Mouse (Mus musculus): Measurements from ENCODE around the gene Nop58. TPM values are rescaled to one million over a fixed set of nuclear protein-coding genes. Genes with fewer than 3 reads are reported as not detected.
"Not testable (repeated sequence)": the region's sequence is repeated elsewhere in the genome, so short reads cannot be mapped to it uniquely, and the experiment has no call there.

Nop58 gene
- 10 to 100 TPM; 24.0 to 32.1 TPM for total RNA-seq (2021)

GRCm38 (mm10) chr1:59684819-59685755 is at the start of gene Nop58:
Gene Nop58 (plus strand): TSS chr1:59684971.
- DNase-seq, result peak; percentile 81 to 83
- intact Hi-C loops (cut with DNase I), result loop anchor here (2.0 kb wide), 1 partner anchor 14 kb away; the partner anchor contains the start of gene Sumo1

GRCm38 (mm10) chr1:59636349-59636748 is 48.4 kb upstream of the Nop58 start:
- intact Hi-C loops (cut with DNase I), result no loop called here
- no peak for DNase-seq

GRCm38 (mm10) chr1:59638371-59638770 is 46.4 kb upstream of the Nop58 start:
- intact Hi-C loops (cut with DNase I), result no loop called here

GRCm38 (mm10) chr1:59642488-59642887 is 42.3 kb upstream of the Nop58 start:
- intact Hi-C loops (cut with DNase I), result no loop called here
- DNase-seq, result no peak

More at GRCm38 (mm10) chr1:59638371-59638770, 46.4 kb upstream of the Nop58 start:
- no peak for DNase-seq

GRCm38 (mm10) chr1:59646502-59646901 is 38.3 kb upstream of the Nop58 start:
- DNase-seq; intact Hi-C loops (cut with DNase I): not testable (repeated sequence)

- intact Hi-C loops (cut with DNase I), result no loop called here
- DNase-seq, result no peak
Measured at GRCm38 (mm10) chr1:59651201-59651819, 33.5 kb upstream of the Nop58 start.

GRCm38 (mm10) chr1:59653243-59653911 is 31.4 kb upstream of the Nop58 start:
- DNase-seq, result no peak
- intact Hi-C loops (cut with DNase I), result no loop called here

GRCm38 (mm10) chr1:59656244-59657171 is 28.3 kb upstream of the Nop58 start:
- no peak for DNase-seq
- intact Hi-C loops (cut with DNase I), result no loop called here

- intact Hi-C loops (cut with DNase I), result no loop called here
- DNase-seq, result no peak
Measured at GRCm38 (mm10) chr1:59663456-59664135, 21.2 kb upstream of the Nop58 start.

GRCm38 (mm10) chr1:59668871-59669270 is 15.9 kb upstream of the Nop58 start:
- intact Hi-C loops (cut with DNase I), result no loop called here
- DNase-seq, result no peak

- intact Hi-C loops (cut with DNase I), result loop anchor here (2.0 kb wide), 1 partner anchor 15 kb away; the partner anchor contains the start of gene Nop58
- peak; percentile 40 to 60 for DNase-seq
Measured at GRCm38 (mm10) chr1:59669962-59670630, 14.7 kb upstream of the Nop58 start.

GRCm38 (mm10) chr1:59670641-59671168 is 14.1 kb upstream of the Nop58 start, which contains the start of gene Sumo1:
Gene Sumo1 (minus strand): TSS chr1:59670834.
- peak; percentile 86 to 89 for DNase-seq
- intact Hi-C loops (cut with DNase I), result loop anchor here (2.0 kb wide), 1 partner anchor 14 kb away; the partner anchor contains the start of gene Nop58

GRCm38 (mm10) chr1:59673661-59674060 is 11.1 kb upstream of the Nop58 start:
- intact Hi-C loops (cut with DNase I), result no loop called here
- DNase-seq, result no peak

GRCm38 (mm10) chr1:59683926-59684818 is 599 bp upstream of the Nop58 start:
- DNase-seq, result peak; percentile 37 to 41
- intact Hi-C loops (cut with DNase I), result loop anchor here (2.0 kb wide), 1 partner anchor 13 kb away; the partner anchor contains the start of gene Sumo1

GRCm38 (mm10) chr1:59687493-59687892 is 2.7 kb downstream of the Nop58 start:
- DNase-seq, result no peak
- intact Hi-C loops (cut with DNase I), result no loop called here

- no peak for DNase-seq
- intact Hi-C loops (cut with DNase I), result no loop called here
Measured at GRCm38 (mm10) chr1:59690467-59690866, 5.7 kb downstream of the Nop58 start.

- intact Hi-C loops (cut with DNase I), result no loop called here
Measured at GRCm38 (mm10) chr1:59697751-59698150, 13.0 kb downstream of the Nop58 start.

More at GRCm38 (mm10) chr1:59697751-59698150, 13.0 kb downstream of the Nop58 start:
- DNase-seq, result no peak
